Mouse (Mus musculus) activated CD4-positive, CD25-positive, alpha-beta regulatory T cell (primary cell): ENCODE measurements around the gene Chst15. TPM values are rescaled to one million over a fixed set of nuclear protein-coding genes. Genes with fewer than 3 reads are reported as not detected.

Experiments used
- polyA plus RNA-seq, 2 experiments: library from polyadenylated mRNA; unstranded; fragments of 100-300 nt; shearing (Covaris generic); gene quantifications; one replicate each; pipeline ENCODE4 v1.2.1; 2017

Gene Chst15
- polyA plus RNA-seq, result 1 to 10 TPM; 5.7 to 6.0 TPM

GRCm38 (mm10) chr7:132317036-132317541 lies at the start of gene Chst15:
Chst15 (minus strand) TSS chr7:132317228.

Other genes starting within 250 kb of the Chst15 start
- not detected for gene Cpxm2, start 162.5 kb downstream of the Chst15 start, polyA plus RNA-seq